Mouse (Mus musculus): ENCODE results near the gene Nxph1. TPM values are rescaled to one million over a fixed set of nuclear protein-coding genes. Genes with fewer than 3 reads are reported as not detected.

The Nxph1 gene
- total RNA-seq (2014; fragmentation: Nextera tagmentation) (not detected in 2 replicates), total RNA-seq (2017) (not detected in 2 replicates)

GRCm38 (mm10) chr6:8948131-8948470, at the start of gene Nxph1:
Gene Nxph1 (plus strand): TSS chr6:8948431.
- ATAC-seq (replicated peaks; ENCODE audit: low FRiP score, low TSS enrichment, poor library complexity, severe bottlenecking): no peak

- no peak for ATAC-seq (replicated peaks; ENCODE audit: low FRiP score, low TSS enrichment, poor library complexity, severe bottlenecking)
Measured at GRCm38 (mm10) chr6:8900021-8900728, 48.1 kb upstream of the Nxph1 start.

GRCm38 (mm10) chr6:8900729-8901122, 47.5 kb upstream of the Nxph1 start:
- no peak for ATAC-seq (replicated peaks; ENCODE audit: low FRiP score, low TSS enrichment, poor library complexity, severe bottlenecking)

GRCm38 (mm10) chr6:8907917-8908316, 40.3 kb upstream of the Nxph1 start:
- ATAC-seq (replicated peaks; ENCODE audit: low FRiP score, low TSS enrichment, poor library complexity, severe bottlenecking): no peak

- no peak for ATAC-seq (replicated peaks; ENCODE audit: low FRiP score, low TSS enrichment, poor library complexity, severe bottlenecking)
Measured at GRCm38 (mm10) chr6:8913404-8913803, 34.8 kb upstream of the Nxph1 start.

- no peak for ATAC-seq (replicated peaks; ENCODE audit: low FRiP score, low TSS enrichment, poor library complexity, severe bottlenecking)
Measured at GRCm38 (mm10) chr6:8914682-8915081, 33.5 kb upstream of the Nxph1 start.

GRCm38 (mm10) chr6:8924481-8924880, 23.8 kb upstream of the Nxph1 start:
- ATAC-seq (replicated peaks; ENCODE audit: low FRiP score, low TSS enrichment, poor library complexity, severe bottlenecking): no peak

- no peak for ATAC-seq (replicated peaks; ENCODE audit: low FRiP score, low TSS enrichment, poor library complexity, severe bottlenecking)
Measured at GRCm38 (mm10) chr6:8935241-8935640, 13.0 kb upstream of the Nxph1 start.

- peak; percentile 84 for ATAC-seq (replicated peaks; ENCODE audit: low FRiP score, low TSS enrichment, poor library complexity, severe bottlenecking)
Measured at GRCm38 (mm10) chr6:8935705-8936104, 12.5 kb upstream of the Nxph1 start.

- no peak for ATAC-seq (replicated peaks; ENCODE audit: low FRiP score, low TSS enrichment, poor library complexity, severe bottlenecking)
Measured at GRCm38 (mm10) chr6:8936168-8936567, 12.1 kb upstream of the Nxph1 start.

GRCm38 (mm10) chr6:8948471-8949411, 510 bp downstream of the Nxph1 start:
- ATAC-seq (replicated peaks; ENCODE audit: low FRiP score, low TSS enrichment, poor library complexity, severe bottlenecking): peak; percentile 86

GRCm38 (mm10) chr6:8949665-8950201, 1.5 kb downstream of the Nxph1 start:
- ATAC-seq (replicated peaks; ENCODE audit: low FRiP score, low TSS enrichment, poor library complexity, severe bottlenecking): no peak

- no peak for ATAC-seq (replicated peaks; ENCODE audit: low FRiP score, low TSS enrichment, poor library complexity, severe bottlenecking)
Measured at GRCm38 (mm10) chr6:8950611-8951325, 2.5 kb downstream of the Nxph1 start.

GRCm38 (mm10) chr6:8951326-8951695, 3.1 kb downstream of the Nxph1 start:
- peak; percentile 53 for ATAC-seq (replicated peaks; ENCODE audit: low FRiP score, low TSS enrichment, poor library complexity, severe bottlenecking)

GRCm38 (mm10) chr6:8951884-8952590, 3.8 kb downstream of the Nxph1 start:
- ATAC-seq (replicated peaks; ENCODE audit: low FRiP score, low TSS enrichment, poor library complexity, severe bottlenecking): no peak

- ATAC-seq (replicated peaks; ENCODE audit: low FRiP score, low TSS enrichment, poor library complexity, severe bottlenecking): no peak
Measured at GRCm38 (mm10) chr6:8955817-8956529, 7.7 kb downstream of the Nxph1 start.

- no peak; the same call in 1 of the 2 replicates for ATAC-seq (replicated peaks; ENCODE audit: low FRiP score, low TSS enrichment, poor library complexity, severe bottlenecking)
Measured at GRCm38 (mm10) chr6:8956743-8957528, 8.7 kb downstream of the Nxph1 start.

GRCm38 (mm10) chr6:8957529-8957887, 9.3 kb downstream of the Nxph1 start:
- ATAC-seq (replicated peaks; ENCODE audit: low FRiP score, low TSS enrichment, poor library complexity, severe bottlenecking): peak; percentile 93

Measured in megakaryocyte-erythroid progenitor cell, adult 5-6 weeks (primary cell).